Mouse (Mus musculus) lung, postnatal 4 days (tissue): Measurements from ENCODE around the gene Olfr1315-ps1.

Source experiments
- DNase-seq, 2 experiments: peaks; one replicate each; pipeline ENCODE4 v3.0.0; 2021

Gene Olfr1315-ps1

DNA sequence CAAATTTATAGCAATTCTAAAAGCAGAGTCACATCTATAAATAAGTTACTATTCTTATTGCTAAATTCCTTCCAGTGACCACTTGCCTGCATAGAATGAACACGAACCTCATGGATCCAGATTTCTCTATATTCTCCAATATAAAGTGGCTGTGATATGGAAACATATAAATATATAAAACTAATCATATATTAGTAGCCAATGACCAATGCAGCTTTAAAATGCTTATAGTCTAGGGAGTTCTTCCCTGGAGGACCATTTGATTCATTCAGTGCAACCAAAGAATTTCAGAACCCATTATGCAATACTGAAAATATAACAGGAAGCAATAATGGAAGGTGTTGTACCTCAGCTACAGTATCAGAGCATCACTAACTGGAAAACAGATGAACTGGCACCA, at the start of gene Olfr1315-ps1:
Gene Olfr1315-ps1 (minus strand): TSS at position 101 of the 400 bp plus-strand sequence.
- DNase-seq: no peak

DNA sequence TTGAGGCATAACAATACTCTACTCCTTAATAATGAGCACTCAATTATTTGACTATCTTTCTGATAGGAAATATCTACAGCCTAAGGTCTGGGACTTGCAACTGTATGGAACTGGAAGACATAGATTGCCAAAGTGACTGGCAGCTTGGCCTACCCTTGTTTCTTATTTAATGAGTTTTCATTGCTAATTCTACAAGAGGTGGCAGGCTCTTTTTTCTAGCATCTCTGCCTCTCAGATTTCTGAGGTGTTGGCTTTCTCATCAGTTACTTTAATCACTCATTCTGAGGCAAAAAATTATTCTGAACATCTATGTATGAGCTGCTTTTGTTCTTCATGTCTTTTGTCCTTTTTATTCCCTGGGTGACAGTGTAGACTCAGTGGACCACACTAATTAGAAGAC, 38.7 kb upstream of the Olfr1315-ps1 start, which contains the start of gene Olfr1318:
Gene Olfr1318 (plus strand): TSS at position 301 of the 400 bp plus-strand sequence.
- no peak for DNase-seq

DNA sequence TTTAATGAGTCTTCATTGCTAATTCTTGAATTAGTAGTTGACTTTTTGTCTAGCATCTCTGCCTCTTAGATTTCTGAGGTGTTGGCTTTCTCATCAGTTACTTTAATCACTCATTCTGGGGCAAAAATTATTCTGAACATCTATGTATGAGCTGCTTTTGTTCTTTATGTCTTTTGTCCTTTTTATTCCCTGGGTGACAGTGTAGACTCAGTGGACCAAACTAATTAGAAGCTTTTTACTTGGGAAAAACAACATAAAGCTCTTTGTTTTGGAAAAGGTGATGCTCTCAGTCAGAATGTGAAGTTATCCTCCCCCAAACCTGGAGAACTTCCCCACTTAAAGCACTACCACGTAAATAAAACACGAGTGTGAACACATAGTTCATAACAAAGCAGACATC, 24.8 kb upstream of the Olfr1315-ps1 start, which contains the start of gene Olfr1317:
Gene Olfr1317 (plus strand): TSS at position 301 of the 400 bp plus-strand sequence.
- no peak for DNase-seq

DNA sequence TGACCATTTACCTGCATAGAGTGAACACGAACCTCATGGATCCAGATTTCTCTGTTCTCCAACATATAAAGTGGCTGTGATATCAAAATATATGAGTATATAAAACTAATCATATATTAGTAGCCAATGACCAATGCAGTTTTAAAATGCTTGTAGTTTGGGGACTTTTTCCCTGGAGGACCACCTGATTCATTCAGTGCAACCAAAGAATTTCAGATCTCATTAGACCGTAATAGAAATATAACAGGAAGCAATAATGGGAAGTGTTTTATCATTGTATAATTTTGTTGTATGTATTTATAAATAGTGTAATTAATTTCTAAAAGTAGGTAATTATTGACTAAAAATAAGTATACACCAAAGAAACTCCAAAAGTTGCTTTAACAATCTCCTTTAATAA, 19.6 kb upstream of the Olfr1315-ps1 start, which contains the start of gene Olfr1316:
Gene Olfr1316 (minus strand): TSS at position 101 of the 400 bp plus-strand sequence.
- no peak for DNase-seq

DNA sequence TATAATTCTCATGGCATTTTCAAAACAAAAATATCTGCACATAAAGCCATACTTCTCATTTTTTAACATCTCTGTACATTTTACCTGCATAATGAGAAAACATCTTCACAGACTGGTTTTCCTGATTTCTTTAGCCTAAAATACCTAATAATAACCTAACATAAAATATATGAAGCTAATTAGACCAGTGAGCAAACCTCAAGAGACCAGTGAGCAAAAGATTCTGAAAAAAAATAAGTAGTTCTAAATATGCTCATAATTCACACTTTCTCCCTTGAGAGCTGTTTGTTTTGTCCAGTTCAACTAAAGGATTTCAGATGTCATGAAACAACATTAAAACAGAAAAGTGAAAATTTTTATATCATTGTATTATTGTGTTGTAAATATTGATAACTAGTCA, 18.6 kb downstream of the Olfr1315-ps1 start, which contains the start of gene Olfr1314:
Gene Olfr1314 (minus strand): TSS at position 101 of the 400 bp plus-strand sequence.
- no peak for DNase-seq

GRCm38 (mm10) chr2:112077743-112078142, 37.5 kb downstream of the Olfr1315-ps1 start, which contains the start of gene Olfr1313:
Gene Olfr1313 (minus strand): TSS chr2:112077843.
- no peak for DNase-seq
